ENCODE assay signal across 27 mouse cellular contexts in the genomic region with DNA sequence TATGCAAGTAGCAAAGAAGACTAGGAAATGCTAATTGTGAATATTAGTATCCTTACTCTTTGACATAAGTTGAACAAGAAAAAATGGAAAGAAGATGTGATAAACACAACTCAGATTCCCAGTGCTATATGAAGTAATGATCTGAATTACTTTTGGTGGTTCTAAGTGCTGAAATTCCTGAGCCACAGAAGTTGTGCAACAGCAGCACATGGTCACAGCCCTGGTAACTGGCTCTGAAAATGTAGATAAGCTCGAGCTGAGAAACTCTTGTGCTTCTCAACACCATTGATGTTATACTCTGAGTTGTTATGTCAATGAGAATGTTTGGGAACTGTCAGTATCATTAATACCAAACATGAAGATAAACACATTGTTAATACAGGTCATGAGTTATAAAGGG.
DNase-seq lines count a peak whose midpoint lies in the region; ATAC-seq and TF ChIP-seq lines count a peak whose summit lies in the region.
"Had no signal": no experiment of that assay in that cellular context is flagged by ENCODE, and none has a peak within 500 bp of the region (broad histone marks: within the 10 kb centered on the region; RNA-seq: fewer than 3 reads in every experiment).

No protein-coding gene starts in this region.

- H3K4me2 ChIP-seq in myocyte (ENCODE audit: low read depth): no peak overlapping the region
- H3K4me2 ChIP-seq in hindbrain, embryonic 13.5 days: no peak overlapping the region
- H3K4me2 ChIP-seq: embryonic facial prominence, embryonic 13.5 days; forebrain, embryonic 12.5 days; forebrain, embryonic 15.5 days; heart, embryonic 11.5 days; hindbrain, embryonic 12.5 days had no signal

- H3K27me3 ChIP-seq in myocyte (ENCODE audit: control insufficient read depth, insufficient read depth, insufficient read length): no peaks in the 10 kb centered on the region
- no peaks in the 10 kb centered on the region for H3K27me3 ChIP-seq in thymus, adult 2 months (ENCODE audit: control insufficient read depth, insufficient read depth, low read length)
- H3K27me3 ChIP-seq in hindbrain, embryonic 13.5 days: no peaks in the 10 kb centered on the region
- H3K27me3 ChIP-seq: embryonic facial prominence, embryonic 13.5 days; forebrain, embryonic 12.5 days; forebrain, embryonic 15.5 days; hindbrain, embryonic 12.5 days had no signal

- no peaks in the 10 kb centered on the region for H3K36me3 ChIP-seq in myocyte (ENCODE audit: control insufficient read depth, insufficient read depth)
- H3K36me3 ChIP-seq in thymus, adult 2 months (ENCODE audit: control insufficient read depth, insufficient read depth, low read length): no peaks in the 10 kb centered on the region
- no peaks in the 10 kb centered on the region for H3K36me3 ChIP-seq in hindbrain, embryonic 13.5 days
- H3K36me3 ChIP-seq: embryonic facial prominence, embryonic 10.5 days; embryonic facial prominence, embryonic 13.5 days; forebrain, embryonic 12.5 days; forebrain, embryonic 15.5 days; hindbrain, embryonic 12.5 days had no signal

- no peak overlapping the region for H3ac ChIP-seq in myocyte (ENCODE audit: control insufficient read depth, insufficient read length)

- no peak for TF ChIP-seq POLR2A in myocyte (IDR thresholded peaks at IDR 0.05; ENCODE audit: insufficient read length, low read depth)
- no peak for TF ChIP-seq POLR2A in thymus, adult 2 months (IDR thresholded peaks at IDR 0.05; ENCODE audit: control insufficient read depth, extremely low read depth, insufficient read depth, low read length, poor library complexity)

- TF ChIP-seq CTCF in thymus, adult 2 months (IDR thresholded peaks at IDR 0.05; ENCODE audit: borderline replicate concordance, control insufficient read depth, extremely low read depth, insufficient read depth, low read length, poor library complexity): no peak

- no peak overlapping the region for H3K4me3 ChIP-seq in myocyte
- no peak overlapping the region for H3K4me3 ChIP-seq in thymus, adult 2 months (ENCODE audit: control insufficient read depth, insufficient read depth, low read length)
- H3K4me3 ChIP-seq in hindbrain, embryonic 13.5 days: no peak overlapping the region
- H3K4me3 ChIP-seq: embryonic facial prominence, embryonic 10.5 days; embryonic facial prominence, embryonic 13.5 days; erythroblast, embryonic 14.5 days; forebrain, embryonic 12.5 days; forebrain, embryonic 15.5 days; heart, adult 2 months; hindbrain, embryonic 12.5 days had no signal

- peak; percentile 97 for ATAC-seq in granulocyte monocyte progenitor cell, adult 5-6 weeks (replicated peaks; ENCODE audit: poor library complexity, severe bottlenecking)
- no peak for ATAC-seq in hindbrain, embryonic 13.5 days (ENCODE audit: low FRiP score)
- ATAC-seq: activated CD4-positive, CD25-positive, alpha-beta regulatory T cell, adult 4 months; CD4-positive, CD25-positive, alpha-beta regulatory T cell, adult 4 months; forebrain, embryonic 15.5 days; hindbrain, embryonic 16.5 days had no signal

- DNase-seq in lung, postnatal 36 days: peak; percentile 21
- no peak for DNase-seq in lung, postnatal 10 days
- peak; percentile 52 for DNase-seq in NIH3T3 (ENCODE audit: low read depth)
- DNase-seq in thymus, adult 2 months: no peak
- DNase-seq in right cerebral cortex, postnatal 25 days: no peak
- DNase-seq: adrenal gland, postnatal 10 days; B cell, adult 2 months; cerebellum, adult 11 months; cerebellum, adult 2 months; cerebellum, adult 9-11 months; cerebellum, postnatal 25 days; embryo, embryonic 11 days; gastrocnemius, postnatal 25 days; heart, adult 2 months had no signal

- whole genome bisulfite sequencing in thymus, adult 2 months: 79% methylated on average over 1 of the region's 1 CpGs
- 74% methylated on average over 1 of the region's 1 CpGs for WGBS in hindbrain, embryonic 13.5 days

- no peaks in the 10 kb centered on the region; the same call in 1 of the 2 replicates for H3K4me1 ChIP-seq in thymus, adult 2 months (replicated peaks; ENCODE audit: control insufficient read depth, insufficient read depth, low read length)
- H3K4me1 ChIP-seq in hindbrain, embryonic 13.5 days (replicated peaks): no peaks in the 10 kb centered on the region
- H3K4me1 ChIP-seq: embryonic facial prominence, embryonic 10.5 days; embryonic facial prominence, embryonic 13.5 days; forebrain, embryonic 12.5 days; forebrain, embryonic 15.5 days; hindbrain, embryonic 12.5 days had no signal

- no peak overlapping the region for H3K9ac ChIP-seq in hindbrain, embryonic 13.5 days
- H3K9ac ChIP-seq: embryonic facial prominence, embryonic 13.5 days; forebrain, embryonic 12.5 days; forebrain, embryonic 15.5 days; hindbrain, embryonic 12.5 days had no signal

- H3K27ac ChIP-seq in thymus, adult 2 months (ENCODE audit: control insufficient read depth, insufficient read depth, low read length): no peak overlapping the region
- H3K27ac ChIP-seq in hindbrain, embryonic 13.5 days: no peak overlapping the region
- H3K27ac ChIP-seq: embryonic facial prominence, embryonic 10.5 days; embryonic facial prominence, embryonic 13.5 days; forebrain, embryonic 12.5 days; forebrain, embryonic 15.5 days; heart, adult 2 months; hindbrain, embryonic 12.5 days had no signal

- no peaks in the 10 kb centered on the region for H3K79me2 ChIP-seq in myocyte (ENCODE audit: control insufficient read depth, insufficient read depth)

- peaks cover 4% of the 10 kb centered on the region for H3K9me3 ChIP-seq in hindbrain, embryonic 13.5 days
- H3K9me3 ChIP-seq: embryonic facial prominence, embryonic 13.5 days; forebrain, embryonic 12.5 days; forebrain, embryonic 15.5 days; hindbrain, embryonic 12.5 days had no signal

TF ChIP-seq in myocyte, 11 proteins besides CTCF, POLR2A, EP300 and RAD21:
- no peak for TF ChIP-seq SRF (IDR thresholded peaks at IDR 0.05; ENCODE audit: control insufficient read depth, insufficient read length, low read depth)
- peak; percentile 62; the same call in 1 of the 2 replicates for TF ChIP-seq CEBPB (IDR thresholded peaks at IDR 0.05; ENCODE audit: insufficient read depth, poor library complexity, severe bottlenecking)
- no peak for TF ChIP-seq TCF3 (IDR thresholded peaks at IDR 0.05; ENCODE audit: insufficient read length, low read depth)
- TF ChIP-seq MYOG (IDR thresholded peaks at IDR 0.05; ENCODE audit: control insufficient read depth in 1 of 3, insufficient read depth in 1 of 3, insufficient read length in 2 of 3, low read depth in 2 of 3): no peak
- TF ChIP-seq E2F4 (IDR thresholded peaks at IDR 0.05; ENCODE audit: insufficient read depth): no peak

Comparison
In these comparisons a context has a peak if more than half of its experiments do, and no peak if none do; other contexts are left out.
1. DNase-seq: peak in lung, postnatal 36 days (single experiment) and NIH3T3 (single experiment); none in lung, postnatal 10 days (single experiment), thymus, adult 2 months (single experiment) and right cerebral cortex, postnatal 25 days (single experiment).